Mouse (Mus musculus) left cerebral cortex, postnatal 4 days (tissue): ENCODE data around the gene Cnnm4. TPM values are rescaled to one million over a fixed set of nuclear protein-coding genes. Genes with fewer than 3 reads are reported as not detected.
A peak's percentile ranks its signal among the peaks of the same experiment; 100 is the strongest.
"Not testable (repeated sequence)": the region's sequence is repeated elsewhere in the genome, so short reads cannot be mapped to it uniquely, and the experiment has no call there.

ENCODE experiments used
- DNase-seq: peaks from one replicate; pipeline ENCODE4 v3.0.0-alpha.2; 2022
- intact Hi-C: fragments of 180-260 bp; cut with DNase I; formaldehyde crosslinking; loops from one replicate; pipeline ENCODE4 v1.15.1; 2025
- total RNA-seq, 2 experiments: library from RNA; stranded (reverse); gene quantifications; 2 replicates each; pipeline ENCODE4 v1.2.3; 2021

Gene Cnnm4
- total RNA-seq, 2 experiments from 2014 or later = 13.6 to 14.3 TPM

- intact Hi-C loops = not testable (repeated sequence)
Observed at GRCm38 (mm10) chr1:36536783-36537182, 65.4 kb downstream of the Cnnm4 start, which contains the start of gene Ankrd23. Ankrd23 (minus strand) TSS chr1:36536883.

DNA sequence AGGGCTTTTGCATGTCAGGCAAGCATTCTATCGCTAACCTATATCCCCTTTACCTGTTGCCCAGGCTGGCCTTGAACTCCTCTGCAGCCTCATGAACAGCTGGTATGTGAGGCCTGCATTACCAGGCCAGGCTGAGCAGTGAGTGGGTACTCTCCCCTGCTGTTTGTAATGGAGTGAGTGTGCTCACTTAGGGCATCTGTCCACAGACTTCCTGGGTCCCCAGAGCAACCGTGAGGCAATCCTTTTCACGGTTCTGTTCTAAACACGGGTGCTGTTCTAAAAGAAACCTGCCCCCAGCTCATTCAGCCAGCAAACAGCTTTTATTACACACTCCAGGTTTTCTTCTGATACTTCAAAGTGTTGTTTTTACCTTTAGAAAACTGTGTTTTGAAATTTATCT lies 67.3 kb downstream of the Cnnm4 start:
- intact Hi-C loops = no loop called here

More at GRCm38 (mm10) chr1:36536783-36537182, 65.4 kb downstream of the Cnnm4 start, which contains the start of gene Ankrd23:
- not testable (repeated sequence) for DNase-seq

DNA sequence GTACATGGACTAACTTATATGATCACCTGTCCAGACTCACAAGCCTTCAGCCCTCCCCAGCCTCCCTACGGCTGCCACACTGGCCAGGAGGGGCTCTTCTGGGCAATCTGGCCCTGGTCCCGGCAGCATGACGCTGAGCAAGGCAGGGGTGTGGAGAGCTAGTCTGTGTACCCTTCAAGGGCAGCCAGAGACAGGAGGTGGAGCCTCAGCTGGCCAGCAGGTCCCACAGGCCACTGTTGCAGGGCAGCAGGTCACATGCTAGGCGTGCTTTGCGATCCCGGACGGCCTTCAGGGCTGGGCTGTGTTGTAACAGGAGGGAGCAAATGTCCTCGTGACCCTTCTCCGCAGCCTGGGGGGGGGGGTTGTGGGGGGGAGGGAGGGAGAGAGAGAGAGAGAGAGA lies 67.8 kb downstream of the Cnnm4 start, which contains the start of gene Gm42417:
Gene Gm42417, minus strand, starts transcription at position 244 of the 400 bp plus-strand sequence.
- peak; percentile 69 for DNase-seq
- intact Hi-C loops = no loop called here

More for the DNA sequence above, 67.3 kb downstream of the Cnnm4 start:
- DNase-seq = no peak

DNA sequence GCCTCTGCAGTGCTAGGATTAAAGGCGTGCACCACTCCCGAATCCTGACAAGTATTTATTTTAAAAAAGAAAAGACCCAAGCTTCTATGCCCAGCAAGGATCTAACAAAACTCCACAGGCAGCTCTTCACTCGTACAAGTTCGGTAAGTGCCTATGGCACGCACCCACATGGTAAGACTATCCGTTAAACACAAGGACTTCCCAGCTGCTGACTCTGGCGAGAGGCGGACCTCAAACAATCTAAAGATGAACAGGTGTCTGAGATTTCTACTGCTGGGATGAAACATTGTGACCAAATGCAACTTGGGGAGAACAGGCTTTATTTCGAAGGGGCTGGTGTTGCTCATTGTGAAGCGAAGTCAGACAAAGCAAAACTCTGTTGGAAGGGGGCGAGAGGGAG lies 68.7 kb downstream of the Cnnm4 start:
- DNase-seq = no peak
- intact Hi-C loops = no loop called here

DNA sequence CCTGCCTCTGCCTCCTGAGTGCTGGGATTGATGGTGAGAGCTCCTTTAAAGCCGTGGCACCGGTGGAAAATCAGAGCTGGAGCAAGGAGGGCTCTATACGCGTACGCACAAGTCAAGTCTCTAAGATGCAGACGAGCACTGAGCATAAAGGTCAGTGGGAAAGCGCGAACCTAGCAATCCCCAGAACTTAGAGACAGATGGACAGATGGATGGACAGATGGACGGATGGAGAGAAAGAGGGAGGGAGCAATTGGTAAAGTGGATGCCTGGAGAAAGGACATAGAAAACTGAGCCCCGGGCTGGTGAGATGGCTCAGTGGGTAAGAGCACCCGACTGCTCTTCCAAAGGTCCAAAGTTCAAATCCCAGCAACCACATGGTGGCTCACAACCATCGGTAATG lies 69.4 kb downstream of the Cnnm4 start:
- DNase-seq = no peak
- intact Hi-C loops = no loop called here

DNA sequence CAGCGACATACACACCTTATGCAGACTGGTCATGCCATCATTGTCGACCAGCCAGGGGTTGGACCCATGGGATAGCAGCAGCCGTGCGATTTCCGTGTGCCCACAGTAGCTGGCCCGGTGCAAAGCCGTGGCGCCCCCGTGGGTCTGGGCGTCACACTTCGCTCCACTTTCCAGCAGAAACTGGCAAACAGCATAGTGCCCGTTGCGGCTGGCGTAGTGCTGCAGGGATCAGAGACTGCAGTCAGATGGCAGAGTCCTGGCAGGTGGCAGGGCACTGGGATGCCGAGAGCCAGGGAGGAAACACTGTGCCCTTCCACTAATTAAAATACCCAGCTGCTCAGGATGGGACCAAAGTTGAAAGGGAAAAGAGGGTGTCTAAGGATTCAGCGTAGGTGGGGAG lies 70.4 kb downstream of the Cnnm4 start:
- peak; percentile 64 for DNase-seq
- intact Hi-C loops = no loop called here

- DNase-seq = no peak
- intact Hi-C loops = no loop called here
Observed at GRCm38 (mm10) chr1:36542925-36543324, 71.5 kb downstream of the Cnnm4 start.

GRCm38 (mm10) chr1:36545382-36545781 lies 74.0 kb downstream of the Cnnm4 start:
- DNase-seq = no peak
- intact Hi-C loops = loop anchor here (5.0 kb wide), 1 partner anchor 147 kb away; the partner anchor contains the start of gene Cox5b

- DNase-seq = no peak
- intact Hi-C loops = loop anchor here (5.0 kb wide), 1 partner anchor 146 kb away; the partner anchor contains the start of gene Cox5b
Observed at GRCm38 (mm10) chr1:36545845-36546600, 74.6 kb downstream of the Cnnm4 start.

DNA sequence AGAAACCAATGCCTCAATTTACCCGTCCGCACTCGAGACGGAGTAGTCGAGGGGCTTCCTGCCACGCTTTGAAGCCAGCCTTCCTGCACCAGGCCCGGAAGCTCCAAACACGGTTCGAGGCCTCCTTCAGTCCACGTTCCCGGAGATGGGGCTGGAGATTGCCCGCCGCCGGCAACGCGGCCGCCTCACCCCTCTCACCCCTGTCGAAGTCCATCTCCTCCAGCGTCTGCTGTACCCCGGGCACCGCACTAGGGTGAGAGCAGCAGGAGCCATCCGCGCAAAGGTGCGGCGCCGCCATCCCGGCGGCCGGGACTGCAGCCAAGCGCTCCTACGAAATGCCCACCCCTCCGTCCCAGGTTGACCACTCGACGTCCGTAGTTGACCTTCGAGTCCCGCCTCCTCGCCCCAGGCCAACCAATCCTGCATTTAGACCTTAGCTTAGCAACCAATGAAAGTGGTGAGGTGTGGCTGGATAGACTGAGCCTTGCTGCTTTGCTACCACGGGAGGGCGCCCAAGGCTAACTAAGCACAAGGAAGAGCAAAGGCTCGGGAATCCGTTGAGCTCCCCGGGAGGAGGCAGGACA lies 75.6 kb downstream of the Cnnm4 start, which contains the start of gene Ankrd39:
Gene Ankrd39, minus strand, starts transcription at position 558 of the 584 bp plus-strand sequence.
- DNase-seq = peak; percentile 99
- intact Hi-C loops = loop anchor here (5.0 kb wide), 1 partner anchor 145 kb away; the partner anchor contains the start of gene Cox5b

DNA sequence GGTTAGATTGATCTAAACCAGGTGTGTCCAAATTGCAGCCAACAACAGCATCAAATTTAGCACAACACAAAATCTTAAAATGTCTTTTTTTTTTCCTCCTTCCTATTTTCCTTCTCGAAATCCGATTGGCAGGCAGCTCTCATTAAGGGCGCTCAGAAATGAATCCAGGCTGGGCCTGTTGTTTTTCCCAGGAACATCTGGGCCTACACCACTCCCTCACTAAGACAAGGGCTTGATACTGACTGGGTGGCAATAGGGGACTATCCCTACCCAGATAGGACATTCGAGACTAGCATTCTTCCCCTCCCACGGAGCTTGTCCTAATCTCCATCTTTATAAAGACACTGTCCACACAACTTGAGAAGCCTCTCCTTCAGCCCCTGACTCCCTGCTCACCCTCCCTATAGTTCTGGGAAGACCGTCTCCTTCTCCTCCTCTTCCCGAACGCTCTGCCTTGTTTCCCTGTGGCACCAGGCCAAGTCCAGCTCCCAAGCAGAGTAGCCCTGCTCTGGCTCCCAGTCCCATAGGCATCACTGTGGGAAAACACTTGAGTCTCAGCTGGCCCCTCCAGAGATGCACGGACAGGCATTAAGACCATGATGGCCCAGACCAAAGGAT lies 76.7 kb downstream of the Cnnm4 start:
- intact Hi-C loops = loop anchor here (5.0 kb wide), 1 partner anchor 144 kb away; the partner anchor contains the start of gene Cox5b
- peak; percentile 66 for DNase-seq

DNA sequence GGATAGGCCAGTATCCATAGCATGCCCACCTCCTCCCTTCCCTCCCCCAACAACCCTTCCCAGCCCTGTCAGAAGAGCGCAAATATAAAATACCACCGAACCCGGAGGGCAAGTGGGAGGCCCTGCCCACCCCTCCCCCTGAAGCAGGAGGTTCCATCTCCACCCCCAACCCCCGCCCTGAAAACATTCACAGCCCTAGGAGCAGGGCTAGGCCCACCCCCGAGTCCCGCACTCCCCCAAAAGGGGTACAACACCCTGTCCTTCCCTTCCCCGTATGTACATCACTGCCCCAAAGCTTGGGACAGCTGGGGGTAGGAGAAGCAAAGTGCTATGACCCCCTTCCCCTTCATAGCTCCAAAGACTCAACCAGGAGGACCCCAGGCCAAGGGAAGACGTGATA lies 77.4 kb downstream of the Cnnm4 start:
- DNase-seq = no peak
- intact Hi-C loops = loop anchor here (5.0 kb wide), 1 partner anchor 144 kb away; the partner anchor contains the start of gene Cox5b

DNA sequence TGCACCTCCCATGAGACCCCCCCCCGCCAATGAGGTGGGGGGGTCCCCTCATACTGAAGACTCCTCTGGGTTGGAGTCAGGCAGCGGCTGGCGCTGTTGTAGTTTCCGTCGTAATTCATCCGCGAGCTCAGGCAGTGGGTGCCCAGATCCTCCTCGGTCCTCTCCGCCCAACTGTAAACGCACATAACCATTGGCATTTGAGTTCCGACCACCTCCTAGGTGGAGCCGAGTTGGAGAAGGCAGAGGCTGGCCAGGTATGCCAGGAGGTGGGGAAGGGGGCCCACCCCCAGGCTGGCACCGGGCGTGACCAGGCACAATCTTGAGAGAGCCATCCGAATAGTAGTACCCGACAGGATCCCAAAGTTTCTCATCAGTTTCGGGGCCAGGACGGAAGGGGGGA lies 78.1 kb downstream of the Cnnm4 start:
- intact Hi-C loops = loop anchor here (5.0 kb wide), 1 partner anchor 143 kb away; the partner anchor contains the start of gene Cox5b
- no peak for DNase-seq

DNA sequence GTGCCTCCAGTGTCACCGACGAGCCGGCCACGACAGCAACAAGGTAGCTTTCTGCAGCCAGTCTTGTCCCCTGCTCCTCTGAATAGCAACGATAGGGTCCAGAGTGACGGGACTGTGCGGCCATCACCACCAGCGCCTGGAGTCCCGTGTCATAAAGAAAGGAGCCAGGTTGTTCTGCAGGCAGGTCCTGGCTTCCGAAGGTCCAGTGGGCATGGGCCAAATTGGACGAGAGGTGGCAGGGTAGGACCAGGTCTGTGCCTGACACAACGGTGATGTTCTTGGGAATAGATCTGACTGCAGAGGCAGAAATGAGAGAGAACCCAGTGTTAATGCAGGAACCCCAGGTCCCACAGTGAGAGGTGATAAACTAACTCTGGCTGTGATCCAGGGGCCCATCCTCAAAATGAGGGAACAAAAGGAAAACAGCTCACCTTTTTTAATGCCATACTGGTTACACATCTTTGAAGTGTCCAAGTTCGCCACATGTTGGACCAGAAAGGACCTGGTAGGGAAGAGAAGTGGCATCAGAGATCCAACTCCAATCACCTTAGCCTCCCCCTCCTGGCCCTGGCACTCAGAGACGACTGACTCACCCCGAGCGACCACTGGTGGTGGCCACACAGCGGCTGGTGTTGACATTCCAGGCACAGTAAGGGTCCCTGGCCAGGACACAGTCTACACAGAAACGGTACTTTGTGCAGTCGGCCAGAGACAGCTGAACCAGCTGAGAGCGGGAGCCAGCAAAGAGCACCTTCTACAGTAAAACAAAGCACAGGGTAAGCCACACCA lies 78.8 kb downstream of the Cnnm4 start:
- DNase-seq = no peak
- intact Hi-C loops = loop anchor here (10.0 kb wide), 1 partner anchor 85 kb away; no protein-coding TSS in a partner anchor

DNA sequence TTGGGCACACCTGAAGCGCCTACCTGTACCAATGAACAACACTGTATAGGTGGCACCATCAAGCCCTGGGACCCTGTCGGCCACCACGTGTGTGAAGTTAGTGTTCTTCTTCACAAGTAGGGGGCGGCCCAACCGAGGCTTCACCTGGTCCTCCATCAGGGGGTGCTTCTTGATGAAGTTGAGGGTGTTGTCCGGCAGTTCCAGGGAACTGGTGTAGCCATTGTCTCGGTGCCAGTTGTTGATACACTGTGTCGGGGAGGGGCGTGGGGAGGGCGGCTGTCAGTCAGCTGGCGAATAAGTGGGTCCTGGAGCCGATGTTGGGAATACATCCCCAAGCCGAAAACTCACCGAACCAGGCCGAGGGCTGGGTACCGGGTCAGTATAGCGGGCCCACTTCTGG lies 80.5 kb downstream of the Cnnm4 start:
- no peak for DNase-seq
- intact Hi-C loops = loop anchor here (10.0 kb wide), 1 partner anchor 83 kb away; no protein-coding TSS in a partner anchor

DNA sequence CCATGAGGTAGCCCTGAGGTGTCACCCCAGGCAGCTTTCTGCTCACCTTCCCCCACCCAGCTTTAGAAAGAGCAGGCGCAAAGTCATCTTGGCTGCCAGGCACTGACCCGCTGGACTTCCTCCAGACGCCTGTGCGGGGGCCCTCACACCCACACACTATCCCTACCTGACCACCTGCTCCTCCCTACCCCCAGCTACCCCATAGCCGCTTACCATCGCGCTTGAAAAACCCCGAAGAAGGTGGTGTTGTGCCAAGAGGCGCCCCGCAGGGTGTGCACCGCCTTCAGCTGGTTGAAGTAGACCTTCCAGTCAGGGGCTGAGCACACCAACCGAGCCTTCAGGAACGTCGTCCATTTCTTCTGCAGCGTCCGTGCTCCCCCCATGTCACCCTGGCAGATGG lies 81.1 kb downstream of the Cnnm4 start:
- intact Hi-C loops = loop anchor here (10.0 kb wide), 1 partner anchor 82 kb away; no protein-coding TSS in a partner anchor

GRCm38 (mm10) chr1:36554633-36555399 lies 83.4 kb downstream of the Cnnm4 start:
- intact Hi-C loops = loop anchor here (5.0 to 10.0 kb wide), 2 partner anchors 80 to 127 kb away; partner anchors contain the start of gene Fam178b
- peak; percentile 44 for DNase-seq

More for the DNA sequence above, 81.1 kb downstream of the Cnnm4 start:
- peak; percentile 66 for DNase-seq

- intact Hi-C loops = loop anchor here (5.0 to 10.0 kb wide), 2 partner anchors 79 to 126 kb away; partner anchors contain the start of gene Fam178b
- peak; percentile 78 for DNase-seq
Observed at GRCm38 (mm10) chr1:36555798-36556395, 84.5 kb downstream of the Cnnm4 start.
